Mouse (Mus musculus): ENCODE measurements at regions not wholly inside any gene's neighbourhood (a gene's known extent, or its start where the extent isn't known, plus 50 kb on each side); places are given as distances from the start of the nearest gene placed in this dataset.

DNA sequence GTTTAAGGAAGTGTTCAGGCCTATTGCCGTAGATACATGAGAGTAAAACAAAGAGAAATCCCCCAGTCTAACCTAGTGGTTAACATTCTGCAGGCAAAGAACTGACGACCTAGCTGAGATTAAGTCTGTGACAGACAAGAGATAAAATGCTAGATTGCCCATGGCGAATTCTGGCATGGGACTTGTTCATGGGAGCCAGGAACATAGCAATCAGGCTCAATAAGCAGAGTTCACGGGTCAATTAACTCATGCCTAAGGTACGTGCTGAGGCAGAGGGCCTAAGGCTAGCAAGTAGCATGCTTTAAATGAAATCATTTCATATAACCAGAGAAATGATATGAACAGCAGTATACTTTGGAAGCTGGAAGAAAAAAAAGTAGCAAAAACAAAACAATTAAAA, 1119.2 kb upstream of the Adgrl2 start:
- DNase-seq (ENCODE audit: extremely low spot score): no peak

DNA sequence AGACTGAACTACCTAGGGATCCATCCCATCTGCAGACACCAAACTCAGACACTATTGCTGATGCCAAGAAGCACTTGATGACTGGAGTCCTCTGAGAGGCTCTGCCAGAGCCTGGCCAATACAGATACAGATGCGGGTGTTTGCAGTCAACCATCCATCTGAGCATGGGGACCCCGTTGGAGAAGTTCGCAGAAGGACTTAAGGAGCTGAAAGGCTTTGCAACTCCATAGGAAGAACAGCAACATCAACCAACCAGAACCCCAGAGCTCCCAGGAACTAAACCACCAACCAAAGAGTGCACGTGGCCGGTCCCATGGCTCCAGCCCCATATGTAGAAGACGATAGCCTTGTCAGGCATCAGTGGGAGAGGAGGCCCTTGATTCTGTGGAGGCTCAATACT, 1121.9 kb upstream of the Adgrl2 start:
- no peak for DNase-seq (ENCODE audit: extremely low spot score)

DNA sequence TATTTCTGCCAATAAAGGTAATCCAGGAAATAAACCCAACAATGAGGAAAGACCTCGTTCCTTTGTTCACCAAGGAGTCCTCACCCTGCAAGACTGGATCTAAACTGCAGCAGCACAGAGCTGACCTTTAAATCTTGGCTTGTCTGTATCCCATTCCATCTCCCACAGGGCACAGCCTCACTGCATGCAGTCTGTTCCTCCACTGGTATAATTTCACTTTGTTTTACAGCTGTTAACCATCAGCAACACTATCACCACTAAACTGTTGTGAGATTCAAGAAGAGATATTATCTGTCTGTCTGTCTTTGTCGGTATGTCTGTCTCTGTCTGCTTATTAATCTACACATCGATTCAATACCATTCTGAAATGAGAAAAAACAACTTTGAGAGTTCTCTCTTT, 1129.5 kb upstream of the Adgrl2 start:
- no peak for DNase-seq (ENCODE audit: extremely low spot score)

DNA sequence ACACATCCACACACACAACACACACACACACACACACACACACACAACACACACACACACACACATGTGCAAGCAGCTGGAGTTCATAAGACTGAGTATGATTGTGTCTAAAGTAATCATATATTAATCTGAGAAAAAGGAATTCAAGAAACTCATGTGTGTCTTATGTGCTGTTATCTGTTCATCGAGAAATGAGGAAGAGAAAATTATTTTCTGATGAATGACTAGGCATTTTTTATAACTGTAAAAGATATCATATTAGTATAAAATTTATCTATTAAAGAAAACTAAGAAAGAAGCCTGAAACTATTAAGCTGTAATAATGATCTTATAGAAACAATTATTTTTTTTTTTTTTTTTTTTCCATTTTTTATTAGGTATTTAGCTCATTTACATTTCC, 1156.3 kb upstream of the Adgrl2 start:
- no peak for DNase-seq (ENCODE audit: extremely low spot score)

DNA sequence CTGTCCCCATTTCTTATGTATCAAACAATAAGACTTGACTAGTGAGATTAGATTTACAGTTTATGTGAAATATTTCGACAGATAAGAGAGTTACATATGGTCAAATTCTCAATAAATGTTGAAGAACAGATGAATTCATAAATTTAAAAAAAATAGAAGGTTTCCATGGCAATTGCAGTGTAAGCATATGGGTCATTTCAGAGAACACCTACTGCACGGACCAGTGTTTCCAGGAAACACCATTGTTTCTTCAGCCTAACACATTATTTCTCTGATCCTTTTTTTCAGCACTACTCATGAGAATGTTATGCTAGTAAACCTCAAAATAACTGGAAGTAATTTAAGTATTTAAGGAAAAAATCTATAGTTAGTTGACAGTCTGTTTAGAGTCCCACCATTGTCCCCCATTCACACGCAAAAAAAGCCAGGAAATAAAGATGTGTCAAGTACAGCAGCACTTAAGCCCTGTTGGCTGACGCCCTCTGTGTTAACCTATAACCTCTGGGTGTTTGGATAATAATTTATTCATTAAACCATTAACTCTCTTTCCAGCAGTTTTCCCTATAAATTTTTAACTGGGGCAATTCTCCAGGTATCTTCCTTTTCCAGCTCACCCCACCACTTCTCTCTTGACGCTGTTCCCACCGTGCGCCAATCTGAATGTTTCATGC, 1160.9 kb upstream of the Adgrl2 start:
- DNase-seq (ENCODE audit: extremely low spot score): no peak

DNA sequence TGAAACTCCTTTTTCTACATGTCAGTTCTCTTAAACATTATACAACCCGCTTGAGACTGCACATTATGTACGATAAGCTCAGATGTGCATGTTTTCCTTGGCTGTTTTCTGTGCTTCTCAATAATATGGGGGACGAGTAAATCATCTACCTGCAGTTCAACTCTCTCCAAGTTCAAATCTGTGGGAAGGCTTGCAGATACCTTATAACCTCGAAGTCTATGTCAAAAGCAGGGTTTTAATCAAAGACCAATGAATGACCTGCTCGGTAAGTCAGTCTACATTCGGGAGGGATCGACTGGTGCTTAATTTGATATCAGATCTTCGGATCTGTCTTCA, 1161.4 kb upstream of the Adgrl2 start:
- no peak for DNase-seq (ENCODE audit: extremely low spot score)

DNA sequence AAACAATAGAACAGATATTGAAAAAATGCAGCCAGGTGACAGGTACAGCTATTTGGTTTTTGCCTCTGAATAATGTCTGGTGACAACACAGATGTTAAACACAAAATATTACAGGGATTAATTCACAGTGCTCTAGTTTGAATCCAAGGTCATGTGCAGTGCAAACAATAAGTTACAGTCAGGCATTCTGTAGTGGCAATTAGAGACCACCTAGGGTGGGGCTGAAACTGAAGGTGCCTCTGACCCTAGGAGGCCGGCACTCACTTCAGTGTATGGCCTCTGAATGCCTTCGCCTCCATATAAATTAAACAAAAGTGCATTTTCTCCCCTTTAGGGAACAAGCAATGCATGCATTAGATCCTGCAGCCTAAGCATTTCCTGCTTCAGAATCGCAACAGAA, 1162.5 kb upstream of the Adgrl2 start:
- no peak for DNase-seq (ENCODE audit: extremely low spot score)

DNA sequence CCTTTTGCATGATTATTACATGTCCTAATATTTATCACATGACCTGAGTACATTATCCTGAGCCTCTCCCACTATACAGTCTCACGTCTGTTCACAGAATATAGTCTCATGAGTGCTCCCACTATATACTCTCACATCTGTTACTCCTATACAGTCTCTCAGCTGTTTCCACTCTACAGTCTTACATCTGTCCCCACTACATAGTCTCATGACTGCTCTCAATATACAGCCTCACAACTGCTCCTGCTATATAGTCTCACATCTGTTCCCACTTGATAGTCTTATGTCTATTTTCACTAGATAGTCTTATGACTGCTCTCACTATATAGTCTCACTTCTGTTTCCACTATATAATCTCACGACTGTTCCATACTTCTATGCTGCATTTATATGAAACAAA, 1195.5 kb upstream of the Adgrl2 start:
- DNase-seq (ENCODE audit: extremely low spot score): no peak

DNA sequence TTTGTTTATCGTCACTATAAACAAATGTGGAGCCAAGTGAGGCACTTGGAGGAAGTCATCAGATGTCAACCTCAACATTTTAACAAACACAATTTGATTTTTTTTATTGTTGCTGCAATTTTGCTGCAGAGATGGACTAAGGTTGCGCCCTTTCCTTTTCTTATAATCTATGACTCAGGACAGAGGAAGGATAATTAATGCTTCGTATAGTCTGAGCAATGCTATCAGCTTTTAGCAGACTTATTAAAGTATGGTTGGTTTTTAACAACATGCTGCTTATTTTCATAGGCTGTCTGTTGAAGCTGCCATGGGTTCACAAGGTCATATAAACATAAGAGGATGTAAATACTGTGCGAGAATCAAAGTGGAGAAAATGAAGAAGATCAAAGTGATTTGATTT, 1202.8 kb upstream of the Adgrl2 start:
- DNase-seq (ENCODE audit: extremely low spot score): no peak

DNA sequence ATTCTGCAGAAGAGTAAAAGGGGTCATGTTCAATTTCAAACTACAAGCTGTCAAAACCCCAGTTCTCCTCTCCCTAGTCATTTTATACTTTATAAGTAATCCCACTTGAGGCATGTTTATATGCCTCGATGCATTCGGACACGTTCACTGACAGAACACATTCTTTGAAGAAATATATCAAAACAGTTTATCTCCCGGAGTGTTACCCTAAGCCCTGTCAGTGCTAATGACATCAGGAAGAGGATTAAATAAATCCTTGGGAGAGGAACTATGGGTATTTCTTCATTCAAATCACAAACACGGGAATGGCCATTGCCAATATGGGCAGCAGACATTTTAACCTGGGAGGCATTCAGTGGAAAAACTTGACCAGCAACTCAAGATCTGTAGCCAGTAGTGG, 1208.1 kb upstream of the Adgrl2 start:
- DNase-seq (ENCODE audit: extremely low spot score): no peak

DNA sequence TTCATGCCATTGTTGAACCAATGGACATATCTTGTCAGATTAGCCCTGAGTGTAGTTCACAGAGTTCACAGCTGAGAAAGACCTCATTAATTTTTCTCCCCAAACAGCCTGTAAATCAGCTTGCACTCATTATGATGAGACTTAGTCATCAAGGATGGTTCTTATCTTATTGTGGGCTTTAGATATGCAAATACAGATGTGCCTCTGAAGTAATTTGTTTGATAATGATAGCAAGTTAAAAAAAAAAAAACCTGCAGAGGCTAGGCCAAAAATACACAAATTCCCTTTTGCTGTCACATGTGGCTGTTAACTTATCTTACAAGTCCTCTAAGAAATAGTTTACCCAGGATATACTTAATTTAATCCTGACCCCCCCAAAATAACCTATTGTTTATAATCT, 1215.5 kb upstream of the Adgrl2 start:
- DNase-seq (ENCODE audit: extremely low spot score): no peak

DNA sequence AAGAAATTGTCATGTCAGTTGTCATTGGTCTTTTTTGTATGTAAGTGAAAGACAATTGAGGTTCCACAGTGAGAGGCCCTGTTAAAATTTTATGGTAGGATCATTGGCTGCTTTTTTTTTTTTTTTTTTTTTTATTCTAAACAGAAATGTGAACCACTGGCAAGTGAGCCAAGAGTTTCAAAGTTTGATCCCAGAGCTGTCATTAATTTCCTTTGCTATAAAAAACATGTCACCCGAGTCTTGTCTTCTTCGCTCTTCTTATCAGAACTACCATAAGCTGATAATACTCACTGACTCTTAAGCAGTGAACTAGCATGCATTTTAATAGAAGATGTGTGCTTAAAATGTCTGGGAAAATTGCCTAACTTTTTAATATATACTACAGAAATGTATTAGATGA, 1204.4 kb upstream of the Adgrl4 start:
- no peak for DNase-seq (ENCODE audit: extremely low spot score)

DNA sequence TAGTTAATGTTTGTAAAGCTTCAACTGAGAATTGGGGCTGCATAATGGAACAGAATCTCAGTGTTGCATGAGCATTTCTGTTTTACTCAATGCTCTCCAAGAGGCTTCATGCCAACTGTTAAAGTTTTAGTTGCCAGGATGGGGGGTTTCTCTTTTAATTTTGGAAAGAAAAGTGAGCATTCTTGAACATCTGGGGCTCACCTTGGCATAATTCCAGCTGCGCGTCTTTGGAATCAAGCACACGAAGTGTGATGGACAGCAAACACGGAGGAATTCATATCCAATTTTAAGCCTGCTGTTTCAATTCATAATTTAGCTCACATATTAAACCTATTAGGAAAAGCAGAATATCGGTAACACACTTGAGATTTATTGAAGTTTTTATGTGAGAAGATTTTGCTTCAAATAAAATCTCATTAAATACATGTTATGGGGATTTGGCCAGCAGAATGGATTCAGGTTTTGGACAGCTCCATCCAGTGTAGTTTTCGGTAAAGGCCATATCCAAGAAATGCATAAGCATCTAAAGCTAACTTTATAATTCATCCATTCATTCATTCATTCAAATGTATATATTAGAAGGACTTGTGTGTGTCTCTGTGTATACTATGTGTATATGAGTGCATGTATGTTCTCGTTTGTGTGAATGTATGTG, 1200.6 kb upstream of the Adgrl4 start:
- no peak for DNase-seq (ENCODE audit: extremely low spot score)

DNA sequence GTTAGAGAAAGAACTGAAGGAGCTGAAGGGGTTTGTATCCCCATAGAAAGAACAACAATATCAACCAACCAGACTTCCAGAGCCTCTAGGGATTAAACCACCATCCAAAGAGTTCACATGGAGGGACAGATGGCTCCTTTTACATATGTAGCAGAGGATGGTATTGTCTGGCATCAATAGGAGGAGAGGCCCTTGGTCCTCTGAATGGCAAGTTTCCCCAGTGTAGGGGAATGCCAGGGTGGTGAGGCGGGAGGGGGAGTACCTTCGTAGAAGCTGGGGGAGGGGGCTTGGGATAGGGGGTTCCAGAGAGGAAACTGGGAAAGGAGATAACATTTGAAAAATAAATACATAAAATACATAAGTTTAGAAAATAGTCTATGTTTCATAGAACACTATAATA, 1162.6 kb upstream of the Adgrl4 start:
- DNase-seq (ENCODE audit: extremely low spot score): no peak

DNA sequence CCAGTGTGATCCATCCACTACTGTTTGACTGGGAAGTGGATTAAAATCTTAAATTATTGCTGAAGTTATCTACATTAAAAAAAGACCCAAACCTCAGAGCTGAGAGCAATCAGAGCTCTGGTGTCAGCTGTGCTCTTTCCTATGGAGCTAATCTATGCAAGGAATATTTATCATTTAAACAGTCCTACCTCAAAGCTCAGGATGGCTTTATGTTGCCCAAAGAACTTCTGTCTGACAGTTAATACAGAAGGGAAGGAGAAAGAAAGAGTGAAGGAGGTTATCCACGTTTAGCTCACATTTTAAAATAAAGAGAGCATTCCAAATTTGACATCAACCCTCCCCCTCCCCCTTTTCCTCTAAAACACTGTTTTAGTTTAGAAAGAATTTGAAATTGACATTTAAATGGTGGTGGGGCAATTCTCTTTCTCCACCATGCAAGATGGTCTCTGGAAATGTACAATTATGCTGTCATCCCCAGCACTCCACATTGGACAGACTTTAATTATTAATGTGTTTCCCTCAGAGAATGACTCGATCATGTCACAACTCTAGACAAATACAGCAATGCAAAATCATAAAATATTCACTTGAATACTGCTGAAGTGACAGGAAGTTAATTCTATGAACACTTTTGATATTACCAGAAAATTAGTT, 1141.5 kb upstream of the Adgrl4 start:
- no peak for DNase-seq (ENCODE audit: extremely low spot score)

DNA sequence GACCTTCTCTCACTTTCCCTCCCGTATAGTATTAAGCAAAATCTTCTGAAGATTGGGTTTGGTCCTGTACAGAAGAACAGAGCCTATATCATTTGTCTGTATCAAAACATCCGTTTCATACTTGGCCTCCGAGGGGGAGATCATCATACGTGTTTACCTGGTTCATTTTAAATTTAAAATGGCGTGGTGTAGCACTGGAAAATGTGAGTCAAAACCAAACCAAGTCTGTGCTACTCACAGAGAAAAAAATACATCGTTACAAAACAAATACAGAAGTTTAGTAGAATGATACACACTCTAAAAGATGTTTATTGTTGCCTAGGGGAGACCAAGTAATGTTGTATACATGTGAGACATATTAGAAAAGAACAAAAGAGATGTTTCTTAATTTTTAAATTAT, 1108.9 kb upstream of the Adgrl4 start:
- DNase-seq (ENCODE audit: extremely low spot score): no peak

DNA sequence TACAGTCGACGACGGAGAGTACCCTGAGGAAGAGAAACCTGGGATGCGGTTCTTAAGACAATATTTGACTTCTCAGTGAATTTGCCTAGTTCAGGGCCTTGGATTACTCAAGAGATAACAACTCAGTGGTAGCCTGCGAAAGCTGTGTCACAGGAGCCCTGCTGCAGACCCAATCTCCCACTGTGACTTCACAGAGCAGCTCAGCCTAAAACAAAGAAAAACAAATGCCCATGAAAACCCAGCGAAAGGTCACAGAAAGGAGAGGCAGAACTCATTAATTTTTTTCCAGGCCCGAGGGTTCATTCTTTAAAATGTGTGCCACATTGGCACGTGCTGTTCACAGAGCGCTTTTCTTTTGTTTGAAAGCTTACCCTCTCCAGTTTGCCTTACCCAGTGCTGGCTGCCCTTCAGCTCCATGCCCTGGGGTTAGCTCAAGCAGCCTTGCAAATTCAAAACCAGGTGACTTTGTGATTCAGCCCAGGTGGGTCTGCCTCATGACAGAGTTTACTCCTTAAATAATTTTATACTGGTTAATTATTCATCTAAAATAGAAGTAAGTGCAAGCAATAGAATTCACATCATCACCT, 1085.5 kb upstream of the Adgrl4 start:
- DNase-seq (ENCODE audit: extremely low spot score): peak; percentile 17

DNA sequence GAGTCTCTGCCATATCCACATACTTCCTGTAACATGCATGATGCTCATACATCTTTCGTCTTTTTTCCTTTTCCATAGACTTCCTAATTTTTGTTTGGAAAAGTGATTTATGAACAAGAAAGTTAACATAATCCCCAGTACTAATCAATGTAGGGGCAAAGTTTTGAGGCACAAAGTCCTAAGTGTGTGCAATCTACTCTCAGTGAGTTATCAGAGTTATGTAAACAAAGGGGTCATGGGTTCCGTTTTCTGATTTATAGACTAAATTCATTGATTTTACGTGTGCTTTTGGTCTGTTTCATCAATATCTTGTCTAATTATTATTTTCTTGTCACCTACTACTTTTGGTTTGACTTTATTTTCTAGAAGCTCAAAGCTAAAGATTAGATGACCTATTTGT, 1071.9 kb upstream of the Adgrl4 start:
- no peak for DNase-seq (ENCODE audit: extremely low spot score)

DNA sequence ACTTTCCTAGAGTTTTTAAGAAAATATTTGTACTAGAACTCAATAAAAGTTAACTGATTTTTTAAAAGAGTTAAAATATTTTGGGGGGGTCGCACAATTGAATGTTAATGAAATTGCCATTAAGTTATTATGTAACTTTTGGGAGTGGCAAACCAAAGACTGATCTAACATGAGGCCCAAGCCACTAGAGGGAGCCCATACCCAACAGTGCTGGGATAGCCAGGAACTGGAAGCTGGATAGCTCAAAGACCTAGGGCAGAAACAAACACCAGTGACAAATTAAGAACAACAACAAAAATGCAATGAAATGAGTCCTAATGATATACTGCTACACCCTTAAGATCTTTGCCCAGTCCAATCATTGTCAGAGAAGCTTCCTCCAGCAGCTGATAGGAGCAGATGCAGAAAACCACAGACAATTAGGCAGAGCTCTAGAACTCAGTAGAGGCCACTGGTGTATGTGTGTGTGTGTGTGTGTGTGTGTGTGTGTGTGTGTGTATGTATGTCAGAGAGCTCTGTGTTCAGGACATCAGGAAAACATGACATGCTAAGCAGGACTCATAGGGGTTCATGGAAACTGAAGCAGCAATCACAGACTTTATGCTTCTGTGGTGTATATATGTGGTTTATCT, 1052.6 kb upstream of the Adgrl4 start:
- peak; percentile 54 for DNase-seq (ENCODE audit: extremely low spot score)

DNA sequence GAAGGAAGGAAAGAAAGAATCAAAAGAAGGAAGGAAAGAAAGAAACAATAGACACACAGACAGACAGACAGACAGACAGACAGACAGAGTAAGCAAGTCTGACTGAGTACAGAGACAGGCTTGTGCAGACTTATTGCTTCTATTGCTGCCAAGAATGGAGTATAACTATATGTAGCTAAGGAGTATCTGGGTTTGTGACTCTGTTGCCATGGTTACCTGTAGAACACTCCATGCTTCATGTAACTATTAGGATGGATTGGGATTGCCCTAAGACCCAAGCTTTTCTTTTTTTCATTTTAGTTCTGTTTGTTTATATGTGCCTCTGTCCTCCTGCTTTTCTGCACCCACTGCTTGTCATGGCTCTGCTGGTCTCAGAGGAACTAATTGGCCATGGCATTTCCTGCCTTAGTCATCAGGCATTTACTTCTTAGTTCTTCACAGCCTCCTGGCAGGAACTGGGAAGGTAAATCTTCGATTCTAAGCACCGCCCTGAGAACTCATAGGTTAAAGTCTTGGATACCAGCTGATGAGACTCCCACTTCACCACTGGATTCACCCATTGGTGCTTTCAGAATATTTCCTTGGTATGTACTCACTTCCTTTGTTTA, 1035.9 kb upstream of the Adgrl4 start:
- no peak for DNase-seq (ENCODE audit: extremely low spot score)

DNA sequence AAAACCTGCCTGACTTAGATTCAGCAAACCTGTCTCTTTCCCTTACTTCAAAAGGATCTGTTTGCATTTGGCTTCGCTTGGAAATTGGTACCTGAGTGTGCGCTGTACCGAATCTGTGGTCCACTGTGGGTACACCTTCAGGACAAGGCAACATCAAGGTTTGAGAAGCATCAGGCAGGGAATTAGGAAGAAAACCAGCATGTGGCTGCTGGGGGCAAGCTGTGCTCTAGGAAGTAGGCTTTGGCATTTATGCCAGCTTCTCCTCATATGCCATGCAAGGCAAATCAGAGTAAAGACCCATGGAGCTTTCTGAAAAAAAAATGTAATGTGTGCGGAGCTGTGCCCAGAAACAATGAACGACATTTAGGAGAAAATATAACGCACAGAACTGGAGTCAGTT, 1031.6 kb upstream of the Adgrl4 start:
- DNase-seq (ENCODE audit: extremely low spot score): no peak

DNA sequence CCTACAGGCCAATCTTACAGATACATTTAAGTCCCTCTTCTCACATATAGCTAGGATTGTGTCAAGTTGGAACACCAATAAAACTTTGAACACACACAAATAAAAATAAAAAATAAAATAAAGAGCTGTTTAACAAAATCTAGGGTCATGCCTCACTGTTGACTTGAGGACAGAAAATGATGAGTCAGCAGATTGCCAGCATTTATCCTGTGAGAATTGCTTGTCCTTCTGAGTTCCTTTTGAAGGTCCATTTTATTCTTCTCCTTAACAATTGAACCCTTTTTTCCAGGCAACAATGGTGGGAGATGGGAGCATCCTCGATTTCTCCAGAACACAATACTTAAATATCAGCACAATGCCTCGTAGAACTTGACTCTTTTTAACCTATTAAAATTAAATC, 1022.4 kb upstream of the Adgrl4 start:
- no peak for DNase-seq (ENCODE audit: extremely low spot score)
